Mouse (Mus musculus) megakaryocyte, embryonic 14.5 days (primary cell): ENCODE data around the gene Nap1l5.

Source experiments
- FLI1 ChIP-seq: IDR thresholded peaks from 2 replicates; pipeline ENCODE4 v1.6.1; 2012; ENCODE audit warnings: low read length, inconsistent platforms, mixed read lengths
- GATA1 ChIP-seq: IDR thresholded peaks from 3 replicates; pipeline ENCODE4 v1.6.1; 2012; ENCODE audit warnings: mixed read lengths, low read length, inconsistent platforms, borderline replicate concordance

- TF ChIP-seq GATA1 (no peak), FLI1 (no peak)
Measured at GRCm38 (mm10) chr6:58913551-58913950, 6.7 kb upstream of the Nap1l5 start.
